Mouse (Mus musculus): Measurements from ENCODE around the gene Slc39a11. TPM values are rescaled to one million over a fixed set of nuclear protein-coding genes. Genes with fewer than 3 reads are reported as not detected.

Slc39a11 gene
- total and polyA plus RNA-seq, 3 experiments, result 43.2 to 54.4 (median 51.0) TPM

GRCm38 (mm10) chr11:113412545-113412944, 237.3 kb downstream of the Slc39a11 start:
- TF ChIP-seq MAFK (IDR thresholded peaks at IDR 0.05; ENCODE audit: insufficient replicate concordance, low read length) (no peak), RAD21 (IDR thresholded peaks at IDR 0.05; ENCODE audit: low read depth, low read length) (peak; percentile 22), PAX5 (IDR thresholded peaks at IDR 0.05; ENCODE audit: low read length) (no peak), ETS1 (conservative IDR thresholded peaks at IDR 0.05; ENCODE audit: low read depth, low read length) (no peak), GABPA (IDR thresholded peaks at IDR 0.05; ENCODE audit: insufficient replicate concordance, low read depth, low read length) (no peak), SMC3 (IDR thresholded peaks at IDR 0.05; ENCODE audit: low read depth, low read length) (peak; percentile 42), EP300 (IDR thresholded peaks at IDR 0.05; ENCODE audit: low read length) (no peak), CTCF (conservative IDR thresholded peaks at IDR 0.05 in 1 of 2, IDR thresholded peaks at IDR 0.05 in 1 of 2; ENCODE audit: low read depth in 2 of 2, low read length in 2 of 2) (peak; percentile 66 to 80)
- no peak overlapping the region for H3K27ac ChIP-seq (ENCODE audit: insufficient read depth, low read depth)
- dilution Hi-C loops (cut with MboI; ENCODE audit: extremely low pct_ligation_motif_present, extremely low pct_unique_long_range_greater_than_20kb, low sequenced_read_pairs) (no loop called here), in situ Hi-C loops (cut with MboI; ENCODE audit: low pct_ligation_motif_present, low pct_unique_long_range_greater_than_20kb, low sequenced_read_pairs) (no loop called here)
- no peaks in the 10 kb centered on the region for H3K9me3 ChIP-seq (replicated peaks; ENCODE audit: low read length)
- H3K4me2 ChIP-seq (ENCODE audit: insufficient read depth, low read depth, poor library complexity, severe bottlenecking), result no peak overlapping the region
- H3K27me3 ChIP-seq (replicated peaks), result no peaks in the 10 kb centered on the region
- DNase-seq (ENCODE audit: extremely low read depth), result peak; percentile 31
- no peak overlapping the region for H3K4me3 ChIP-seq (replicated peaks in 1 of 3; ENCODE audit: low read depth in 2 of 3, low read length in 2 of 3, poor library complexity in 1 of 3)
- peaks cover 0 to 42% of the 10 kb centered on the region in 2 experiments for H3K36me3 ChIP-seq (replicated peaks in 1 of 2; ENCODE audit: control insufficient read depth in 1 of 2, insufficient read depth in 1 of 2, low read length in 1 of 2)
- H3K79me2 ChIP-seq (replicated peaks; ENCODE audit: control insufficient read depth, extremely low read depth, insufficient read depth, poor library complexity, severe bottlenecking), result no peaks in the 10 kb centered on the region
- no peak overlapping the region for H3K9ac ChIP-seq (ENCODE audit: insufficient read depth, low read depth)
- H3K4me1 ChIP-seq (ENCODE audit: control insufficient read depth in 1 of 2, insufficient read depth in 2 of 2), result peaks cover 0 to 8% of the 10 kb centered on the region in 2 experiments; a peak in 1 of 4 replicates

GRCm38 (mm10) chr11:113411798-113412197, 238.1 kb downstream of the Slc39a11 start:
- Histone ChIP-seq H3K9ac (ENCODE audit: insufficient read depth, low read depth) (no peak overlapping the region), H3K4me3 (replicated peaks in 1 of 3; ENCODE audit: low read depth in 2 of 3, low read length in 2 of 3, poor library complexity in 1 of 3) (no peak overlapping the region), H3K27me3 (replicated peaks) (no peaks in the 10 kb centered on the region), H3K4me2 (ENCODE audit: insufficient read depth, low read depth, poor library complexity, severe bottlenecking) (no peak overlapping the region), H3K79me2 (replicated peaks; ENCODE audit: control insufficient read depth, extremely low read depth, insufficient read depth, poor library complexity, severe bottlenecking) (no peaks in the 10 kb centered on the region), H3K9me3 (replicated peaks; ENCODE audit: low read length) (no peaks in the 10 kb centered on the region), H3K36me3 (replicated peaks in 1 of 2; ENCODE audit: control insufficient read depth in 1 of 2, insufficient read depth in 1 of 2, low read length in 1 of 2) (peaks cover 0 to 41% of the 10 kb centered on the region in 2 experiments), H3K4me1 (ENCODE audit: control insufficient read depth in 1 of 2, insufficient read depth in 2 of 2) (peaks cover 0 to under 1% of the 10 kb centered on the region in 2 experiments; a peak in 1 of 4 replicates), H3K27ac (ENCODE audit: insufficient read depth, low read depth) (no peak overlapping the region)
- dilution Hi-C loops (cut with MboI; ENCODE audit: extremely low pct_ligation_motif_present, extremely low pct_unique_long_range_greater_than_20kb, low sequenced_read_pairs) (no loop called here), in situ Hi-C loops (cut with MboI; ENCODE audit: low pct_ligation_motif_present, low pct_unique_long_range_greater_than_20kb, low sequenced_read_pairs) (no loop called here)
- no peak for TF ChIP-seq MEF2A (IDR thresholded peaks at IDR 0.05; ENCODE audit: borderline replicate concordance, low read depth, low read length)
- no peak for TF ChIP-seq MAFK (IDR thresholded peaks at IDR 0.05; ENCODE audit: insufficient replicate concordance, low read length)
- no peak for TF ChIP-seq BHLHE40 (IDR thresholded peaks at IDR 0.05; ENCODE audit: low read depth, low read length)
- TF ChIP-seq ZC3H11A (IDR thresholded peaks at IDR 0.05; ENCODE audit: low read depth, low read length), result no peak
- no peak for TF ChIP-seq RCOR1 (conservative IDR thresholded peaks at IDR 0.05; ENCODE audit: low read depth, low read length)
- no peak for TF ChIP-seq NELFE (IDR thresholded peaks at IDR 0.05; ENCODE audit: low read depth, low read length)
- no peak for TF ChIP-seq USF2 (conservative IDR thresholded peaks at IDR 0.05; ENCODE audit: low read depth, low read length)
- TF ChIP-seq KAT2A (IDR thresholded peaks at IDR 0.05; ENCODE audit: insufficient replicate concordance, low read length), result no peak
- TF ChIP-seq JUND (conservative IDR thresholded peaks at IDR 0.05; ENCODE audit: low read depth, low read length), result no peak
- TF ChIP-seq ELF1 (IDR thresholded peaks at IDR 0.05; ENCODE audit: low read depth, low read length), result no peak
- no peak for TF ChIP-seq NRF1 (IDR thresholded peaks at IDR 0.05; ENCODE audit: low read depth, low read length)
- TF ChIP-seq POLR2AphosphoS2 (IDR thresholded peaks at IDR 0.05; ENCODE audit: low read depth, low read length), result no peak
- no peak for DNase-seq (ENCODE audit: extremely low read depth)

All from CH12.LX (cell line).